Mouse (Mus musculus) testis, adult 10 weeks (tissue): ENCODE results near the gene Sox21. TPM values are rescaled to one million over a fixed set of nuclear protein-coding genes. Genes with fewer than 3 reads are reported as not detected.

ENCODE experiments used
- polyA plus RNA-seq: library from polyadenylated mRNA; stranded (reverse); fragments of 350-450 nt; fragmentation: Illumina TruSeq; extraction: RNeasy Lipid Tissue Mini Kit (QIAGEN cat#74804); gene quantifications from one replicate; pipeline ENCODE4 v1.2.3, GENCODE M21; 2014; ENCODE audit warnings: low read depth, low replicate concordance

The Sox21 gene
- polyA plus RNA-seq = not detected

GRCm38 (mm10) chr14:118236886-118237289, at the start of gene Sox21:
TSS of gene Sox21 (minus strand) at chr14:118237030.

GRCm38 (mm10) chr14:118266660-118267059, 29.8 kb upstream of the Sox21 start, which contains the start of gene Gm9376:
TSS of gene Gm9376 (plus strand) at chr14:118266960.

Other genes starting within 250 kb of the Sox21 start
- gene Dct, start 184.8 kb downstream of the Sox21 start, polyA plus RNA-seq = 2.3 TPM
- 5.9 TPM for gene Tgds, start 104.3 kb downstream of the Sox21 start, polyA plus RNA-seq
- gene Gpr180, start 99.9 kb downstream of the Sox21 start, polyA plus RNA-seq = 5.2 TPM
- gene Gm9376, start 29.9 kb upstream of the Sox21 start, polyA plus RNA-seq = not detected